Mouse (Mus musculus): ENCODE data around the gene Dcp1a.

- TF ChIP-seq CTCF (IDR thresholded peaks at IDR 0.05; ENCODE audit: low read depth) (no peak), EP300 (optimal IDR thresholded peaks at IDR 0.05) (no peak)
These were observed 39.4 kb upstream of the Dcp1a start for GRCm38 (mm10) chr14:30439915-30440314.
